Mouse (Mus musculus): ENCODE measurements around the gene Tyw1.
A peak's percentile ranks its signal among the peaks of the same experiment; 100 is the strongest.

Tyw1 gene

GRCm38 (mm10) chr5:130266651-130267050 lies 11.2 kb downstream of the Tyw1 start:
- no peak for DNase-seq

DNA sequence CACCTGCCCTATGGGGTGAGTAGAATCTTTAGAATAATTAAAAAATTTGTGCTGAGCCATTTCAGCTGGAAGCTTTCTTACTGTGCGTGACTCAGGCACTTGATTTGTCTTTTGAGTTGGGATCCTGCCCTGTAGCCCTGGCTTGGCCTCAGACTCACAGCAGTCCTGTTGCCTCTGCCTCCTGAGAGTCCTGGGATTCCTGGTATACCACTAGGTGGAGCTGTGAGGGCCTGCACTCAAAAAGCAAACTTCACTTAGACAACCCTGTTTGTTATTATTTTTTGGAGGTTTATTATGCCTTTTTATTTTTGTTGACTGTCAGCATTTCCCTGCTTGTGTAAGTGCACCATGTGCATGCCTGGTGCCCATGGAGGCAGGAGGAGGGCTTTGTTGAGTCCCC lies 11.9 kb downstream of the Tyw1 start:
- no peak for DNase-seq

GRCm38 (mm10) chr5:130268976-130269375 lies 13.6 kb downstream of the Tyw1 start:
- no peak for DNase-seq

- no peak for DNase-seq
Observed at GRCm38 (mm10) chr5:130272344-130272743, 16.9 kb downstream of the Tyw1 start.

DNA sequence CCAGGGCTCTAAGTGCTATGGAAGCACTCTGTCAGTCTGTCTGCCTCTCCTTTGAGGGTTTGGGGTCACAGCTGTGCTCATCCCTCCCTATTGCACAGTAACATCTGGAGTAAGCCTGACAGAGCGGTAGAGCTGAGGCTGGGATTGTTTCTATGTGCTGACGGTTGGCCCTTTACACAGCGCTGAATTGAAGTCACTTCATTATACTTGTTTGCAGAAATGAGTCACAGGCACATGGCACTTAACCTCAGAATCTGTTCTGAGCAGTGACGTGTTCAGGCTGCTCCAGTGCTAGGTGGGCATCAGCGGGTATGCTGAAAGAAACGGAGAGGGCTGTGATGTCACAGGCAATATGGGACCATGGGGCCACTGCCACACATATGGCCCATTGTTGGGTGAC lies 17.6 kb downstream of the Tyw1 start:
- no peak for DNase-seq

- peak; percentile 42 for DNase-seq
Observed at GRCm38 (mm10) chr5:130275509-130275908, 20.1 kb downstream of the Tyw1 start.

DNA sequence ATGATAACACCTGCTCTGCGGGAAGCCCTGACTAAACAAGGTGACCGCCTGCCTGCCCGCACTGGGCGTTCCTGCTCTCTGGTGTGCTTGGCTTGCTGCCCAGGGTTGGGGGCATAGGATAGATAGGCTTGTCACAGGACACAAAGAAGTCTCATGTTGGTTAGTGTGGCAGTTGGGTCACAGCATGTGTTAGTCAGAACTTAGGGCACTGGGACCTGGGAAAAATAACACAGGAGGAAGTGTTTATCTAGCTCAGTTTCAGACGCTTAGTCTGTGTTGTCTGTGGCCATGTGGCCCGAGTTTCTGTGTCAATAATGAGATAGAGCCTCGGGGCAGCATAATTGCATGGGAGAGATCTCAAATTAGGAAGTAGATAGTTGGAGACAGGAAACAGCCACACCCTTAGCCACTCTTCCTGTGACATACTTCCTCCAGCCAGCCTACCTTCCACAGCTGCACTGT lies 22.6 kb downstream of the Tyw1 start:
- no peak for DNase-seq

DNA sequence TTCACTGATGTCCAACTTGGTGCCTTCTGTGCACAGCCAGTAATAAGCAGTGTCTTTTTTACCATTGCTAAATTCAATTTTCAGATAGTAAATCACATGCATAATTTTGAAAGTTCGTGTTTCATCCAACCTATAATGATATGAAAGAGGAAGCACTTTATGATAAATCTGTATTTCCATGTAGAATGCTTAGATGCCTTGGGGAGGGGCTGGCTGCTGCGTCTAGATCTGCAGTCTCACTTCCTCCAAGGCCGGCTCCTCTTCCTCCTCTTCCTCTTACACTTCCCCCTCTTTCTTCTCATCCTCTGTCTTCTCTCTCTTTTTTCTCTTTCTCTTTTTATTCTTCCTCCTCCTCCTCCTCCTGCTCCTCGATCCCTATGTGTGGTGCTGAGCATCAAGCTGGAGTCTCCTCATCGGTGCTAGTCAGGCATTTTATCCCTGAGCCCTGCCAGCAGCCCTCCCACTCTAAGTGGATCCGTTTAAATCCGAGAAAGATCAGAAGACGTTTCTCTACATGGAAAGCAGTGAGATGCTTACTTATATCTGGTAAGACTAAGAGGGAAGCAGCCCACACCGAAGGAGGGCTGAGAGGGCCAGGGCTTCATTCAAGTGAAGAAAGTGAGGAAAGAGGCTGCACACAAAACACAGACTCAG lies 27.8 kb downstream of the Tyw1 start:
- no peak for DNase-seq

- DNase-seq: no peak
Observed at GRCm38 (mm10) chr5:130288106-130288505, 32.7 kb downstream of the Tyw1 start.

DNA sequence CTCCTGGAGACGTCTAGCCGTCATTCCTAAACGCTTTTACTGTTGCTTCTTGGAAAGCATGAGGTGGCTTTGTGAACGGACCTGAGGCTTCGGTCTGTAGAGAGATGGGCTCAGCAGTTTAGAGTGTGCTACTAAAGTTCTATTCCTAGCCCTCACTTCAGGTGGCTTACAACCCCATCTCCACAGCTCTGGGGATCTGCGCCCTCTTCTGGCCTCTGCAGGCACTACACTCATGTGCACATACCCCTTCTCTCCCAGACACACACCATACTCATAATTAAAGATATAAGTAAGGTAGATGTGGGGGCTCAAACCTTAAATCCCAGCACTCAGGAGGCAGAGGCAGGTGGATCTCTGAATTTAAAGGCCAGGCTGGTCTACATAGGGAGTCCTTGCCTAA lies 34.8 kb downstream of the Tyw1 start:
- no peak for DNase-seq

DNA sequence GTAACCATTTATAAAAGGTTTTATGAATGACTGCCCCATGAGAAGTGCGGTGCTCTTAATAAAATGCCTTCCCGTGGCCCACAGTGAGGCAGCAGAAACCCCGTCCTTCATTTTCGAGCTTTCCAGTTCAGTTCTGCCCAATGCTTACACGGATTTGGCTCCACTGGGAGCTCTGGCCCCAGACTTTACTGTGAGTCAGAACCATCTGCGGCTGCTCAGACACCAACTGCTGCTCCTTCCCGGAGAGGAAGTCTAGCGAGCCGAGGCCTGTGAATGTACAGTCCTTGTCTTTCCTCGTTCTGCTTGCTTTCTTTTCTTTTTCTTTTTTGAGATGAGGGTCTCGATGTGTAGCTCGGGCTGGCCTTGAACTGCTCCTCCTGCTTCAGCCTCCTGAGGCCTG lies 35.4 kb downstream of the Tyw1 start:
- peak; percentile 68 for DNase-seq

GRCm38 (mm10) chr5:130292976-130293375 lies 37.6 kb downstream of the Tyw1 start:
- DNase-seq: no peak

DNA sequence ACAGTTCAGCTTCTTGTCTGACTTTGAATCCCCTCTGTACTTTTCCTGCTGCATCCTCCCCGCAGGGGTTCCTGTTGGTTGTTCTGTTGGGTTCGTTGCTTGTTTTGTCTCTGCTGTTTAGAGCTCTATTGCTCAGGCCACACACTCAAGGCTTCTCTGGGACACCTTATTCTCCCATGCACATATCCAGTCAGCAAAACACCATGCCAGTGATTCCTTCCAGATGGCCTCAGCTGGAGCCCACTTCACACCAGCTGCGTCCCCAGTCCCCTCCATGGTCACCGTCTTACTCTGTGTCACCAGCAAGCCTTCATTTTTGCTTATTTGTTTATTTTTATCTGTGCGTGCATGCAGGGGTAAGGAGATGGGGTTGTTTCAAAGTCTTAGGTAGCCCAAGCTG lies 38.5 kb downstream of the Tyw1 start:
- DNase-seq: no peak

DNA sequence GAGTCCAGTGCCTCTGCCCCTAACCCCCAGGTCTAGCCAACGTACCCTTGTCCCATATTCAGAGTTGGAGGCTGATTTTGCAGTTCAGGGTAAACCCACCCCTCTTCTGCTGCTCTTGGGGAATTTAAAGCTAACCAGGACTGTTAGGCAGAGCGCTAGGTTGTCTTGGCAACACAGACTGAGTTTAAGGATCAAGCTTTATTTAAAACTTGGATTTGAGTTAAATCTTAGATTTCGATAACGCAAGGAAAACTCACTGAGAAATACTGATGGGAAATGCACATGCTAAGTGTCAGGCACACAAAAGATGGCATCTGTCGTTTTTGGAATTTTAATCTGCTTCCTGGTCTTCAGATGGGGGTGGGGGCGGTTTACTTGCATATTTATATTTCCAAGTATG lies 39.2 kb downstream of the Tyw1 start:
- no peak for DNase-seq

DNA sequence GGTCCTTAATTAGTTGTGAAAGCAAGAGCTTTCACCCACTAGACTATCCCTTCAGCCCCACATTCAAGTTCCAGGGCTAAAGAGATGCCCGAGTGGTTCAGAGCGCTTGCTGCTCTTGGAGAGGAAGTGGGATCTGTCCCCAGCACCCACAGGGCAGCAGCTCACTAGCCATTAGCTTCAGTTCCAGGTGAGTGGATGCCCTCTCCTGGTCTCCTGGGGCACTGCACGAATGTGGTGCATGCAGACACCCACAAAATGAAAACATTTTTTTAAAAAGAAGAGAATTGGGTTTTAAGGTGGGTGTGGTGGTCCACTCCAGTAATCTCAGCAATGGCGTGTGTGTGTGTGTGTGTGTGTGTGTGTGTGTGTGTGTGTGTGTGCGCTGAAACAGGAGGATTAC lies 40.7 kb downstream of the Tyw1 start:
- no peak for DNase-seq

DNA sequence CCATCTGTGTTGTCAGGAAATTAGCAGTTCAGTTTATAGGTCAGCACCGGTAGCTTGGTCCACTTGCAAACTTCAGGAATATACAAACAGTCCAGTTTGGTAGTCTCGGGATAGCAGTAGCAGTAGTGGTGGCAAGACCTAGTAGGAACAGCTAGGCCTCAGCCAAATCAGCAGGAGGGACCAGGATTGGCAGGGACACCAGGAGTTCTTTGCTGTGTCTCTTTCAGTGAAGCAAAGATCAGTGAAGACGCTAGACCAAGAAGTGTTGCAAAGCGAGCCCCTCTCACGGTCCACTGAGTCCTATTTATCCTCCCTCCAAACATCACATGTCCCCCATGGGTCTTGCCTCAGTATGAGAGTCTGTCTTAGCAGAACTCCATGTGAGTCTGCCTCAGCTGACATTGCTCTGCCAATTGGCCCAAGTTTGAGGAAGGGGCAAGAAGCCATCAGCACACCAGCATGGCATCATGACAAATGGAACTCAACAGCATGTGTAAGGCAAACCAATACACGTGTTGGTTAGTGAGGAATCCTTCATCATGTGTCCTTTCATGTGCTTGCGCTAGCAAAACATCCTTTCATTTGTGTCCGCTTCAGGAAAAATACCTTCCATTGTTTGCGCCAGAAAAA lies 43.5 kb downstream of the Tyw1 start:
- no peak for DNase-seq

DNA sequence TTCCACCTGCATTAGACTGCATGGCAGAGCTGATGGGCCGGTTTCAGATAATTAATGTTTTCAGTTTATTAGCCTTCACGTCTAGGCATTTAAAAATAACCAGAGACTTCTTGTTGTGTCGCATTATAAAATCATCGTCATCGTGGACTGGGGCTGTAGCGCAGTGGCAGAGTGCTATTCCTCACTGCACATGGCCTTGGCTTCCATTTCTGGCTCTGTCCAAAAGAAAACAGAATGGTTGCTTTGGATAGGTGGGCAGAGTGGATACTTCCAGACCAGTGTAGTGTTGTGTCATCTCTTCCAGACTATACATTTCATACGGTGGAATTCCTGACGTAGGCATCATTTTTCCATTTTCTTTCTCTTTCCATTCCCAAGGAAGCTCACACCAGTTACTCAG lies 44.1 kb downstream of the Tyw1 start:
- no peak for DNase-seq

DNA sequence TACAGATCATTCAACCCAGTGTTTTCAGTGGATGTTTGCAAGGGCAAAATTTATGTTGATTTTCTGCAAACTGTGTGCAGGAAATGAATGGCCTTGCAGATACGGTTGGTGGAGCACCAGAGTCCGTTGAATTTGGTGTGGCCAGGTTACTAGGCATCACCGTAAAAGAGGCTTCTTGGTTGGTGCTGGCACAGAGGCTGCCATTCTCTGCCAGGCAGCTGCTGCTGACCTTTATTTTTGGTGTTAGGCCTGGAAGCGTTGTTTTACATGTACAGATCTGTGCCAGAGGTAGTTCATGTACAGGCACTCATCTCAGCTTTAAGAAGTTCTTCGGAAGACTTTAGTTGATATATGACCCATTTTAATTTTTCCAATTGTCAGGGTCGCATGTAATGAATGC lies 48.2 kb downstream of the Tyw1 start:
- no peak for DNase-seq

DNA sequence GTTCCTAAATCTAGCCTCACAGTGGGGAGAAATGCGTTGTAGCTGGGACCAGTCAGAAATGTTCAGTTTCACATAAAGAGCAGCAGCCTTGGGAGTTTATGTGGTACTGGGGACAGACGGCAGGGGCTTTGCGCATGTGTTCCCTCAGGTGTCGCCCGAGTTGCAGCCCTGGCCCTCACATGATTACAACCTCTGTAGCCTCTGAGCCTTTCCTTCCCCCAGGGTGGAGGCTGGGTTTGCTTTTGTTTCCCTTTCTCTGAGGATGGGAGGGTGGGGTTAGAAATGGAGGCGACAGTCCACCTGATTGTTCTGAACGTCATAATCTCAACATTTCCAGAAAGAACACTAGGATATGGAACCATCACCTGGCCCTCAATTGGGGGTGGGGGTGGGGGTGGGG lies 52.5 kb downstream of the Tyw1 start:
- no peak for DNase-seq

DNA sequence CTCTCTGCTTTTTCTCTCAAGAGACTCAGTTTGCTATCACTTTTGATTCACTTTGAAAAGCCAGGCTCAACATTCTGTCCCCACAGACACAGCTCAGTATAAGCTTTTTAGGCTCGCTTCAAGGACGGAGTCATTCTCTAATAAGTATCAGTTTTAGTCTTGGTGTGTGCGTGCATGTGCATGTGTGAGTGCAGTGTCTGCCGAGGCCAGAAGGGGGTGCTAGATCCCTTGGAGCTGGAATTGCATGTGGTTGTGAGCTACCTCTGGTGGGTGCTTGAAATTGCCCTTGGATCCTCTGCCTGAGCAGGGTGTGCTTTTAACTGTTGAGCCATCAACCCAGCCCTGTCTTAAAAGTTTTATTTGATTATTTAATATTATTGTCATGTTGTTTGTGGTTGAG lies 54.7 kb downstream of the Tyw1 start:
- no peak for DNase-seq

GRCm38 (mm10) chr5:130310827-130311226 lies 55.4 kb downstream of the Tyw1 start:
- no peak for DNase-seq

DNA sequence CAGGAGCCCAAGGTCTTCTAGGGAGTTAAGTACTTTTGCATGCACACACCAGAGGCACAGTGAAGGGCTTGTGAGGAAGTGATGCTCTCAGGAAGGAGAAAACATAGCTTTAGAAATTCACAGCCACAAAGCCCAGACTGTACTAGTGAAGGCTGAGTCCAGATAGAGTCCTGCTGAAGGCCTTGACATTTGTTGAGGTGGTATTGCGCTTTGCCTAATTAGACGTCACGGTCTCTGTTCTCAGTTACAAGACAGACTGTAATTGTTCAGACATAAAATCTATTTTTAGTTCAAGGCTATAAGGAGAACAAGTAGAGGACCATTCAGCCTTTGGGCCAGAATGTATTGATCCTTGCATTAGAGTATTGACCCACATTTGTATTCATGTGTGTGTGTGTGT lies 58.1 kb downstream of the Tyw1 start:
- DNase-seq: no peak

- DNase-seq: no peak
Observed at GRCm38 (mm10) chr5:130314926-130315325, 59.5 kb downstream of the Tyw1 start.

GRCm38 (mm10) chr5:130316321-130316720 lies 60.9 kb downstream of the Tyw1 start:
- DNase-seq: no peak

DNA sequence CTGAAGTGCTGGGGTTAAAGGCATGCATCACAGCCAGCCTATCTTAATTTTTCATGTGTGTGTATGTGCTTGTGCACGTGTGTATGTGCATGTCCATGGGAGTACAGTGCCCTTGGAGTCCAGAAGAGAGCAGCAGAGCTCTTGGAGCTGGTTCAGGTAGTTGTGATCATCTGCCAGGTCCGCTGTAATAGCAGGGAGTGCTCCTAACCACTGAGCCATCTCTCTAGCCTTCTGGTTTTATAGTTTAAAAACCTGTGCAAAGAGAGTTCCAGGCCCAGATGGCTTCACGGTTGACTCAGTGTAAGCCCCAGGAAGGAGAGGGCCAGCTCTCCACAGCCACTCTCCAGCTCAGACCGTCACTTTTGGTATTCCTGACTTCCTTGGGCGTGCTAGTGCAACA lies 64.4 kb downstream of the Tyw1 start:
- no peak for DNase-seq

Measured in right cerebral cortex, adult 18-20 months (tissue).